Mouse (Mus musculus): Measurements from ENCODE around the gene Dhx58. TPM values are rescaled to one million over a fixed set of nuclear protein-coding genes. Genes with fewer than 3 reads are reported as not detected.

The Dhx58 gene
- polyA plus RNA-seq, 1 experiment from 2014 or later = 3.5 TPM

GRCm38 (mm10) chr11:100735954-100736745 is 32.1 kb upstream of the Dhx58 start:
- no peak for DNase-seq (ENCODE audit: low spot score)
- peaks cover 35% of the 10 kb centered on the region for H3K36me3 ChIP-seq
- H3K4me1 ChIP-seq = peaks cover 29% of the 10 kb centered on the region
- peak overlapping the region; percentile 98; the same call in 1 of the 2 replicates for H3K4me3 ChIP-seq
- H3K27me3 ChIP-seq (ENCODE audit: low read depth, poor library complexity, severe bottlenecking) = no peaks in the 10 kb centered on the region
- 86% methylated on average over 14 of the region's 14 CpGs for WGBS
- H3K27ac ChIP-seq (replicated peaks) = no peak overlapping the region
- no peaks in the 10 kb centered on the region for H3K9me3 ChIP-seq (replicated peaks)

- no peak overlapping the region for H3K27ac ChIP-seq (replicated peaks)
- peaks cover 35% of the 10 kb centered on the region for H3K36me3 ChIP-seq
- no peaks in the 10 kb centered on the region for H3K9me3 ChIP-seq (replicated peaks)
- 92% methylated on average over 9 of the region's 9 CpGs for WGBS
- DNase-seq (ENCODE audit: low spot score) = no peak
- H3K4me3 ChIP-seq = peak overlapping the region; percentile 98; the same call in 1 of the 2 replicates
- no peaks in the 10 kb centered on the region for H3K27me3 ChIP-seq (ENCODE audit: low read depth, poor library complexity, severe bottlenecking)
- peaks cover 29% of the 10 kb centered on the region for H3K4me1 ChIP-seq
Observed at GRCm38 (mm10) chr11:100735134-100735865, 31.2 kb upstream of the Dhx58 start.

DNA sequence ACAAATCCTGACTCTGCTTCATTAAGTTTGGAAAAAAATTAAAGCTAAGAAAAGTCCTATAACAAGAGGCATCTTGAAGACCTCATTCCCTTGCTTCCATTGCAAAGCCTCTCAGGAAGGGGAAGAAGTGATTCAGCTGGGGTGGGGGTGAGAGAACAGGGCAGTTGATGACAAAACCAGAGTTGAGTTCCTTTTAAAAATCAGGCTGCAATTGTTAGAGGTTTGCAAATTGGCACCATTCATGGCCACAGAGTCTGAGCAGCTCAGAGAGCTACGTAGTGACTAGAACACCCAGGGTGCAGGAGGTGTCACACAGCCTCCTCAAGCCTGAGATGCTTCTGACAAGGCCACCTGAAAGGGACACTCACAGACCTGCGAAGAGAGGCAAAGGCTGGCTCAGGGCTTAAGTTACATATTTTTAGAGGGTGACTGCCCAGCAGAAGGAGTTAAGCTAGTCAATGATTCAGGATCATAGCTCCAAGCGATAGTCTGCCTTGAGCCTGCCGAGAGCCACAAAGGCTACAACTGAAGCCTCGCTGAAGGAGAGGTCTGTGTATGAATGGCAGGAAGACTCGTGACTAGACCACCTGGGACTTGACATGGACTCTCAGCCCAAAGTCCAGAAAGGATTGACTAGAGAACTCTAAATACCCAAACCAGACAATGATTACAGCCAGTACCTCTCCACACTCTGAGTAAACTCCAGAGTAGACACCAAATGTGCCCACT is 26.6 kb upstream of the Dhx58 start:
- Histone ChIP-seq H3K36me3 (peaks cover 61% of the 10 kb centered on the region), H3K27ac (replicated peaks) (no peak overlapping the region)
- WGBS = 90% methylated on average over 6 of the region's 6 CpGs

GRCm38 (mm10) chr11:100729976-100730375 is 25.9 kb upstream of the Dhx58 start:
- no peak overlapping the region for H3K4me3 ChIP-seq
- no peaks in the 10 kb centered on the region for H3K4me1 ChIP-seq
- DNase-seq (ENCODE audit: low spot score) = no peak
- 87% methylated on average over 4 of the region's 4 CpGs for WGBS
- peaks cover 57% of the 10 kb centered on the region for H3K36me3 ChIP-seq
- no peaks in the 10 kb centered on the region for H3K9me3 ChIP-seq (replicated peaks)
- no peaks in the 10 kb centered on the region for H3K27me3 ChIP-seq (ENCODE audit: low read depth, poor library complexity, severe bottlenecking)
- H3K27ac ChIP-seq (replicated peaks) = no peak overlapping the region

More for the DNA sequence above, 26.6 kb upstream of the Dhx58 start:
- peaks cover 2% of the 10 kb centered on the region; the same call in 1 of the 2 replicates for H3K4me1 ChIP-seq
- H3K27me3 ChIP-seq (ENCODE audit: low read depth, poor library complexity, severe bottlenecking) = no peaks in the 10 kb centered on the region
- H3K4me3 ChIP-seq = no peak overlapping the region
- no peak for DNase-seq (ENCODE audit: low spot score)
- no peaks in the 10 kb centered on the region for H3K9me3 ChIP-seq (replicated peaks)

DNA sequence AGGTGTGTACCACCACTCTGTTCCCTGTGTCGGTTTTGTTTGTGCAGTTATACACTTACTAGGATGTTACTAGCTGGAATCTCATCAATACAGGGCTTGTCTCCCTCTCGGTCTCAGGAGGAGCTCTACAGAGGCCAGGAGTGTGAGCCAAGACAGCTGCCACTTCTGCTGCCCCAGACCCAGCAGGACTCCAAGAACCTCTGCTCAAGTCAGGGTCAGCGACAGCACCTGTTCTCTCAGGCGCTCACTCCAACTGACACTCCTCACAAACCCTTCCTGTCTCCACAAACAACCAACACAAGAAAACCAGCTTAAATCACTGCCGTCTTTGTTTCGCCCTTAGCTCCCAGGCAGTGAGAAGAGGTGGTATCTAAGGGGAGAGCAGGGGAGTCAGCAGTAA is 24.5 kb upstream of the Dhx58 start:
- no peak overlapping the region for H3K27ac ChIP-seq (replicated peaks)
- H3K36me3 ChIP-seq = peaks cover 51% of the 10 kb centered on the region
- H3K27me3 ChIP-seq (ENCODE audit: low read depth, poor library complexity, severe bottlenecking) = no peaks in the 10 kb centered on the region
- no peak overlapping the region for H3K4me3 ChIP-seq
- H3K4me1 ChIP-seq = peaks cover 3% of the 10 kb centered on the region; the same call in 1 of the 2 replicates
- no peaks in the 10 kb centered on the region for H3K9me3 ChIP-seq (replicated peaks)
- no peak for DNase-seq (ENCODE audit: low spot score)
- 87% methylated on average over 6 of the region's 6 CpGs for WGBS

- Histone ChIP-seq H3K27me3 (ENCODE audit: low read depth, poor library complexity, severe bottlenecking) (no peaks in the 10 kb centered on the region), H3K4me3 (no peak overlapping the region), H3K9me3 (replicated peaks) (no peaks in the 10 kb centered on the region), H3K27ac (replicated peaks) (no peak overlapping the region), H3K36me3 (peaks cover 38% of the 10 kb centered on the region), H3K4me1 (peaks cover 9% of the 10 kb centered on the region)
- no peak for DNase-seq (ENCODE audit: low spot score)
- WGBS = 99% methylated on average over 3 of the region's 3 CpGs
Observed at GRCm38 (mm10) chr11:100727201-100727600, 23.1 kb upstream of the Dhx58 start.

GRCm38 (mm10) chr11:100724919-100725512 is 20.9 kb upstream of the Dhx58 start:
- WGBS = 61% methylated on average over 5 of the region's 5 CpGs
- peaks cover 32% of the 10 kb centered on the region for H3K36me3 ChIP-seq
- no peaks in the 10 kb centered on the region for H3K27me3 ChIP-seq (ENCODE audit: low read depth, poor library complexity, severe bottlenecking)
- H3K4me3 ChIP-seq = no peak overlapping the region
- DNase-seq (ENCODE audit: low spot score) = no peak
- no peaks in the 10 kb centered on the region for H3K9me3 ChIP-seq (replicated peaks)
- 0 out of 2 replicates have a peak overlapping the region, but pooled peaks have one; percentile 18 for H3K27ac ChIP-seq (replicated peaks)
- H3K4me1 ChIP-seq = peaks cover 27% of the 10 kb centered on the region

DNA sequence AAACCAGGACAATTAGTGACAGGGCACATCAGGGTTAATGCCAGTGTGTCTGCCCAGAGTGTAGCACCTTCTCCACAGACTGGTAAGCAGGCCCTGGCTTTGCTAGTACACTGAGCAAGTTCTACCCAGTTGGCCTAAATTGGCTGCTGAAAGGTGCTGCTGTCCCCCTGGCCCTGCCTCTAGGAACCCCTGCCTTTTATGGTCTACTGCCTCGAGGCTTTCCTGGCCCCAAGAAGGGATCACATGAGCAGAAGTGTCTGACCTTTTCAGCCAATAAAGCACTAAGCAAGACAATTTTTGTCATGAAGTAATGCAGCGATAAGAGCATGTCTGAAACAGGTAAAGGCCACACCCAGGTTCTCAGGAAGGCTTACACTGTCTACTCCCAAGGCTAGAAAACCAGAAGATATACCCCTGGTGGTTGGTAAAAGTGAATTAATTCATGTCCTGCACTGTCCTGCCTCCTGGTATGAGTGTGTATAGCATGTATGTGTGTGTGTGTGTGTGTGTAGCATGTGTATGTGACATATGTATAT is 18.5 kb upstream of the Dhx58 start:
- no peaks in the 10 kb centered on the region for H3K27me3 ChIP-seq (ENCODE audit: low read depth, poor library complexity, severe bottlenecking)
- H3K27ac ChIP-seq (replicated peaks) = no peak overlapping the region
- DNase-seq (ENCODE audit: low spot score) = no peak
- H3K9me3 ChIP-seq (replicated peaks) = no peaks in the 10 kb centered on the region
- WGBS = 65% methylated on average over 2 of the region's 2 CpGs
- H3K4me3 ChIP-seq = no peak overlapping the region
- peaks cover 33% of the 10 kb centered on the region for H3K36me3 ChIP-seq
- H3K4me1 ChIP-seq = peaks cover 27% of the 10 kb centered on the region

DNA sequence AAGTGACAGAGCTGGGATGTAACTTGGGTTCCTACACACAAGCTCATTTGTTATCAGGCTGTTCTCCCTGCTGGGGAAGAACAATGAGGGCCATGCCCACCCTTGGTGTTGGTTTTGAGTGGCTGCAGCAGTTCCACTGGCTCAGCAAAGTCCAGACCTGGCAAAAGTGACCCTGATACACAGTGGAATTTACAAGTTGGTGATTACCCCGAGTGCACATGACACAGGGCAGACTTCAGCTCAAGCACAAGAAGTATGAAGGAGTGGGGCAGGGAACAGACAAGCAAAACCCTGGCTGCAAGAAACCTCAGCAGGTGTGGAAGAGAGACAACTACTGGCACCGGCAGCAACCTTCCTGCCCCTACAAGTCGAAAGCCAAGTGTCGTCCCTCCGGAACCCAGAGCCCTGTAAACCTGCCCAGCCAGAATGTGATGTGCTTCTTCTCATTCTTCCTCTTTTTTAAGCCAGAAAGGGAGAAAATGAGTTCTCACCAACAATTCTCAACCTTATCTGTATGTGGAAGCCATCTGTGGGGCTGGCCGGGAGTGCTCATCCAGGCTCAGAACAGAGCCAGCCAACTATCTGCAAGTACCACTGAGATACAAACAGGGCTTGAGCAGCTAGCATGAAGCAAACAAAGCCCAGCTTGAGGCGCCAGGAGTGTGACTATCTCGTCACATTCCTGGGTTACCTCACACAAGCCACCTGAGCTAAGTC is 17.9 kb upstream of the Dhx58 start:
- H3K27me3 ChIP-seq (ENCODE audit: low read depth, poor library complexity, severe bottlenecking) = no peaks in the 10 kb centered on the region
- H3K27ac ChIP-seq (replicated peaks) = peak overlapping the region; percentile 6; the same call in 1 of the 2 replicates
- WGBS = 71% methylated on average over 8 of the region's 8 CpGs
- H3K4me3 ChIP-seq = no peak overlapping the region
- no peak for DNase-seq (ENCODE audit: low spot score)
- peaks cover 27% of the 10 kb centered on the region for H3K4me1 ChIP-seq
- H3K36me3 ChIP-seq = peaks cover 35% of the 10 kb centered on the region
- H3K9me3 ChIP-seq (replicated peaks) = no peaks in the 10 kb centered on the region

DNA sequence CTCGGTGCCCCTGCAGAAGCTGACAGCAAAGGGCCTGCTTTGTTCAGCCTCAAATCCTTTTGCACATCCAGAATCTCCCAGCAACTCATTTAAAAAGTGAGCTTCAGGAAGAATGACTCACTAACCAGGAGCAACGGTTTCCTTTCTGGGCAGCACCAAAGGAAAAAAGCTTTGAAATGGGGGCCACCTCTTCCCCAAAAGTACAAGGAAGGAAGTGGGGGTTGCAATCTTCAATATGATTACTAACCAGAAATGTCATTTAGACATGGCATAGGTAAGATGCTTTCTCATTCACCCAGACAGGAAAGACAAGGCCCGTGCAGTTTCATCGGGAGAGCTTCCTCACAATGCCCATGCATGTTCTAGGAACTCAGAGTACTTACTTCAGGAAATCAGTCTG is 17.2 kb upstream of the Dhx58 start:
- Histone ChIP-seq H3K36me3 (peaks cover 41% of the 10 kb centered on the region), H3K9me3 (replicated peaks) (no peaks in the 10 kb centered on the region), H3K4me3 (no peak overlapping the region), H3K27ac (replicated peaks) (peak overlapping the region; percentile 35), H3K27me3 (ENCODE audit: low read depth, poor library complexity, severe bottlenecking) (no peaks in the 10 kb centered on the region), H3K4me1 (peaks cover 27% of the 10 kb centered on the region)
- DNase-seq (ENCODE audit: low spot score) = no peak
- 71% methylated on average over 4 of the region's 4 CpGs for WGBS

GRCm38 (mm10) chr11:100720345-100720744 is 16.3 kb upstream of the Dhx58 start:
- H3K27ac ChIP-seq (replicated peaks) = peak overlapping the region; percentile 35; the same call in 1 of the 2 replicates
- 83% methylated on average over 5 of the region's 5 CpGs for WGBS
- H3K36me3 ChIP-seq = peaks cover 50% of the 10 kb centered on the region
- DNase-seq (ENCODE audit: low spot score) = no peak
- H3K9me3 ChIP-seq (replicated peaks) = no peaks in the 10 kb centered on the region
- no peaks in the 10 kb centered on the region for H3K27me3 ChIP-seq (ENCODE audit: low read depth, poor library complexity, severe bottlenecking)
- no peak overlapping the region for H3K4me3 ChIP-seq
- H3K4me1 ChIP-seq = peaks cover 30% of the 10 kb centered on the region

Data from midbrain, embryonic 10.5 days (tissue).